19 mouse cellular contexts compared by ENCODE assay signal in the genomic region with DNA sequence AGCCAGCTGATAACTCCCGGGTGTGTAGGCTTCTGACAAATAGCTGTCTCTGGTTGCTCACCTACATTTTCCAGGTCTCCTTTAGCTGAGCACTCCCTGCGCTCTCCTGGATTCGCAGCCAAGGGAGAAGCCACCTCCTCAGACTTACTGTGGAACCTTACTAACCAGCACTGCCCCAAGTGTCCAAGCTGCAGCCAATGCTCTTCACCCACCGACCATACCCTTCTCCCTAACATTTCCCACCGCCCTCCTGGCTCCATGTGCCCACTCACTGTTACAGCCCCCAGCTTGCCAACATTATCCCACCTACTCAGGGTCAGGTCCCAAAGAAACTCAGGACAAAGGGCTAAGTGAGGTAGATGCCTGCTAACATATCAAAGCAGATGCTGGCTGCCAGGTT.
A peak's percentile ranks its signal among the peaks of the same experiment; 100 is the strongest.
DNase-seq lines count a peak whose midpoint lies in the region; TF ChIP-seq lines count a peak whose summit lies in the region.
"Had no signal": no experiment of that assay in that cellular context is flagged by ENCODE, and none has a peak within 500 bp of the region (broad histone marks: within the 10 kb centered on the region; RNA-seq: fewer than 3 reads in every experiment).

No protein-coding gene starts in this region.

- no peaks in the 10 kb centered on the region for H3K9me3 ChIP-seq in limb, embryonic 10.5 days (replicated peaks)
- H3K9me3 ChIP-seq in forebrain, embryonic 10.5 days: no peaks in the 10 kb centered on the region
- H3K9me3 ChIP-seq: heart, embryonic 13.5 days had no signal

- TF ChIP-seq POLR2A in cerebellum, adult 2 months (IDR thresholded peaks at IDR 0.05; ENCODE audit: borderline replicate concordance, insufficient read depth, low read length): no peak
- TF ChIP-seq POLR2A in cortical plate, adult 2 months (IDR thresholded peaks at IDR 0.05; ENCODE audit: extremely low read depth, insufficient read depth, low read length): no peak

- H3K27ac ChIP-seq in cerebellum, adult 2 months (ENCODE audit: insufficient read depth, low read length): 0 out of 2 replicates have a peak overlapping the region, but pooled peaks have one; percentile 95
- peak overlapping the region; percentile 77 for H3K27ac ChIP-seq in layer of hippocampus, adult 2 months
- H3K27ac ChIP-seq in cortical plate, adult 2 months (ENCODE audit: insufficient read depth, low read length): 0 out of 2 replicates have a peak overlapping the region, but pooled peaks have one; percentile 5
- no peak overlapping the region for H3K27ac ChIP-seq in limb, embryonic 10.5 days
- no peak overlapping the region for H3K27ac ChIP-seq in forebrain, embryonic 10.5 days
- H3K27ac ChIP-seq: heart, adult 2 months; heart, embryonic 13.5 days; hindbrain, embryonic 14.5 days; hindbrain, postnatal 0 days had no signal

- H3K4me3 ChIP-seq in cerebellum, adult 2 months (replicated peaks; ENCODE audit: insufficient read depth, low read depth, low read length): no peak overlapping the region
- H3K4me3 ChIP-seq in layer of hippocampus, adult 2 months: no peak overlapping the region
- no peak overlapping the region for H3K4me3 ChIP-seq in cortical plate, adult 2 months (ENCODE audit: insufficient read depth, low read length)
- H3K4me3 ChIP-seq in limb, embryonic 10.5 days: no peak overlapping the region
- no peak overlapping the region for H3K4me3 ChIP-seq in forebrain, embryonic 10.5 days
- H3K4me3 ChIP-seq: heart, adult 2 months; heart, embryonic 13.5 days had no signal

- H3K27me3 ChIP-seq in cerebellum, adult 2 months (ENCODE audit: control insufficient read depth, insufficient read depth, low read length): no peaks in the 10 kb centered on the region
- no peaks in the 10 kb centered on the region for H3K27me3 ChIP-seq in limb, embryonic 10.5 days (ENCODE audit: low read depth, poor library complexity, severe bottlenecking)
- H3K27me3 ChIP-seq in forebrain, embryonic 10.5 days (ENCODE audit: poor library complexity, severe bottlenecking): peaks cover 8% of the 10 kb centered on the region; the same call in 1 of the 2 replicates

- no peaks in the 10 kb centered on the region for H3K36me3 ChIP-seq in limb, embryonic 10.5 days
- no peaks in the 10 kb centered on the region for H3K36me3 ChIP-seq in forebrain, embryonic 10.5 days (replicated peaks)
- H3K36me3 ChIP-seq: heart, embryonic 13.5 days had no signal

- TF ChIP-seq CTCF in cerebellum, adult 2 months (IDR thresholded peaks at IDR 0.05; ENCODE audit: borderline replicate concordance, insufficient read depth, low read depth, low read length): no peak
- TF ChIP-seq CTCF in layer of hippocampus, adult 2 months (conservative IDR thresholded peaks at IDR 0.05): no peak
- TF ChIP-seq CTCF in cortical plate, adult 2 months (IDR thresholded peaks at IDR 0.05; ENCODE audit: extremely low read depth, insufficient read depth, low read length): no peak

- WGBS in cerebellum, adult 2 months: 90% methylated on average over 5 of the region's 5 CpGs
- 85% methylated on average over 5 of the region's 5 CpGs for WGBS in limb, embryonic 10.5 days
- 90% methylated on average over 5 of the region's 5 CpGs for WGBS in forebrain, embryonic 10.5 days

- peak in 1 of 2 experiments; percentile 5 for DNase-seq in cerebellum, adult 2 months
- no peak for DNase-seq in cerebellum, postnatal 36 days
- no peak for DNase-seq in layer of hippocampus, adult 2 months (ENCODE audit: low spot score in 2 of 2)
- no peak for DNase-seq in layer of hippocampus, postnatal 10 days (ENCODE audit: low spot score in 2 of 2)
- peak; percentile 16 for DNase-seq in limb, embryonic 10.5 days (ENCODE audit: low spot score)
- DNase-seq in forebrain, embryonic 10.5 days (ENCODE audit: extremely low spot score, low spot score): no peak
- DNase-seq: adrenal gland, adult 8-10 months; adrenal gland, postnatal 25 days; cerebellum, postnatal 25 days; forebrain, postnatal 0 days; gastrocnemius, postnatal 25 days; heart, adult 2 months; heart, postnatal 14 days; heart, postnatal 4 days; kidney, adult 18-20 months had no signal

- peaks cover 15% of the 10 kb centered on the region; the same call in 1 of the 2 replicates for H3K4me1 ChIP-seq in cerebellum, adult 2 months (ENCODE audit: control insufficient read depth, insufficient read depth, low read length)
- peaks cover 16% of the 10 kb centered on the region for H3K4me1 ChIP-seq in cortical plate, adult 2 months (ENCODE audit: control insufficient read depth, insufficient read depth, low read length)
- H3K4me1 ChIP-seq in limb, embryonic 10.5 days: peaks cover 2% of the 10 kb centered on the region
- peaks cover 23% of the 10 kb centered on the region for H3K4me1 ChIP-seq in forebrain, embryonic 10.5 days
- H3K4me1 ChIP-seq: heart, embryonic 13.5 days had no signal

Comparison
In these comparisons a context has a peak if more than half of its experiments do, and no peak if none do; other contexts are left out.
1. H3K27ac ChIP-seq: peak in cerebellum, adult 2 months (single experiment), layer of hippocampus, adult 2 months (single experiment) and cortical plate, adult 2 months (single experiment); none in limb, embryonic 10.5 days (single experiment) and forebrain, embryonic 10.5 days (single experiment).